Mouse (Mus musculus): ENCODE data around the gene Cited1. TPM values are rescaled to one million over a fixed set of nuclear protein-coding genes. Genes with fewer than 3 reads are reported as not detected.

The Cited1 gene
- 9.5 and 10.7 TPM in 2 replicates for polyA plus RNA-seq (2011; ENCODE audit: insufficient read depth, insufficient read length, low read depth, missing spikeins)

DNA sequence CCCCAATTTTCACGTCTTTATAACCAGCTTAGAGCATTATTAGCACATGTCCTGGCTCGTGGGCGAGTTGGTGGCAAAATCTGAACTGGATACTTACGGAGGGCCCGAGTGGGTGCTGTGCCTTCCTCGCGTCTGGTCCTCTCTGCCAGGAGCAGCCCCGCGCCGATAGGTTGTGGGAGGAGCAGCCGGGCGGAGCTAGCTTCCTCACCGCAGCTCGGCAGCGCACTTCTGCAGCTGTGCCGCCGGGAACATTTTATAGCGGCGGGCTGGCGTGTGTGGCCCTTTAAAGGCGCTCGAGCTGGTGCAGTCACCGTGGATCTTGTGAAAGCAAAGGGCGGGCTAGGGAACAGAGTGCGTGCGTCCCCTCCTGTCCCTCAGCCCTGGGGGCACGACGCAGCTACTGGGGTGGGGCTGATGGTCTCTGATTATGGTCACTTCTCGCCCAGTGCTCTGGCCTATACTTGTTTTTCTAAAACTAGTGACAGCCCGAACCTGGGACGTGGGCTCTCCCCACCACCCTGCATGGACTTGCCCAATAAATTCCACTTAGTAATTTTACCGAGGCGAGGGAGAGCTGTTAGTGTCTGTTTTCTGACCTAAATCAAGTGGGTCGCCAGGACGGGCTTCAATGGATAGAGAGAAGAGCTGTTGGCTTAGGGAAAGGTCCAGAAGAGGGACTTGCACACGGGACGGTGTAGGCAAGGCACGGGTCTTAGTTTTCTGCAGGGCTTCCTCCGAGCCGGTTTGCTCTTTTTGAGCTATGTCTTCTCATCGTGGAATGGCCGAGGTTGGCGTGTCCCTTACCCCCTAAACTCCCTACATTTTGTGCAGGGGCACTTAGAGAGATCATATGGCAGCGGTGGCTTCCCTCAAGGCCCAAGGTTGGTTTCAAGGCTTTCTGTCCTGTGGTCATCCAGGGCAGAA is at the start of gene Cited1:
TSS of gene Cited1 (minus strand) at position 245 of the 924 bp plus-strand sequence.
- H3K9ac ChIP-seq (ENCODE audit: low read depth, poor library complexity, severe bottlenecking): peak within 1 kb of the TSS; percentile 63
- H3K27me3 ChIP-seq (ENCODE audit: control insufficient read depth, insufficient read depth, low read length, poor library complexity, severe bottlenecking): peaks cover 22% of the 10 kb centered on the region
- no peaks in the 10 kb centered on the region for H3K9me3 ChIP-seq (replicated peaks; ENCODE audit: control insufficient read depth, insufficient read depth, low read length, poor library complexity, severe bottlenecking)
- no peaks in the 10 kb centered on the region for H3K4me1 ChIP-seq (ENCODE audit: control insufficient read depth, insufficient read depth, low read length)
- no peak within 1 kb of the TSS for H3K27ac ChIP-seq (ENCODE audit: insufficient read depth, low read length)
- H3K4me3 ChIP-seq (ENCODE audit: low read depth, low read length): peak within 1 kb of the TSS; percentile 77
- no peaks in the 10 kb centered on the region for H3K36me3 ChIP-seq (ENCODE audit: control insufficient read depth, insufficient read depth, low read length, poor library complexity, severe bottlenecking)
- TF ChIP-seq CTCF (IDR thresholded peaks at IDR 0.05; ENCODE audit: low read depth, low read length): no peak
- no peak for TF ChIP-seq POLR2A (IDR thresholded peaks at IDR 0.05; ENCODE audit: insufficient read depth, low read length)
- TF ChIP-seq EP300 (IDR thresholded peaks at IDR 0.05; ENCODE audit: insufficient read depth, low read depth, low read length): no peak

DNA sequence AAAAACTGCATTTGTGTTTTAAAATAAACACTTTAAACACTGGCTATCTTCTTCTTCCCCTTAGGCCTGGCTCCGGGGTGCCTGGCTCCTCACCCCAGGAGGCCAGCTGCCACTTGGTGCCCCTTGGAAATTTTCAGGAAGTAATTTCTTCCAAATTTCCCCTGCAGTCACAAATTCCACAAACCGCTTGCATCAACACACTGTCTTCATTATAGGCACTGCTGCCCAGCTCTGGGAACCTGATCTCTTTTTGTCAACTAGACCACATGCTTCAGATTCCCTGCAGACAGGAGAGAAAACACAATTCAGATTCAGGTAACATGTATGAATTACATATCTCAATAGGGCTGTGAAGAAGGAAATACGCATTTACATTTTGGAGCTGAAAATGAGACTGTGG is 32.9 kb upstream of the Cited1 start:
- Histone ChIP-seq H3K27ac (ENCODE audit: insufficient read depth, low read length) (no peak overlapping the region), H3K9me3 (replicated peaks; ENCODE audit: control insufficient read depth, insufficient read depth, low read length, poor library complexity, severe bottlenecking) (no peaks in the 10 kb centered on the region), H3K4me1 (ENCODE audit: control insufficient read depth, insufficient read depth, low read length) (no peaks in the 10 kb centered on the region), H3K36me3 (ENCODE audit: control insufficient read depth, insufficient read depth, low read length, poor library complexity, severe bottlenecking) (no peaks in the 10 kb centered on the region), H3K4me3 (ENCODE audit: low read depth, low read length) (no peak overlapping the region), H3K27me3 (ENCODE audit: control insufficient read depth, insufficient read depth, low read length, poor library complexity, severe bottlenecking) (no peaks in the 10 kb centered on the region), H3K9ac (ENCODE audit: low read depth, poor library complexity, severe bottlenecking) (no peak overlapping the region)
- TF ChIP-seq CTCF (IDR thresholded peaks at IDR 0.05; ENCODE audit: low read depth, low read length) (no peak), POLR2A (IDR thresholded peaks at IDR 0.05; ENCODE audit: insufficient read depth, low read length) (no peak), EP300 (IDR thresholded peaks at IDR 0.05; ENCODE audit: insufficient read depth, low read depth, low read length) (no peak)

DNA sequence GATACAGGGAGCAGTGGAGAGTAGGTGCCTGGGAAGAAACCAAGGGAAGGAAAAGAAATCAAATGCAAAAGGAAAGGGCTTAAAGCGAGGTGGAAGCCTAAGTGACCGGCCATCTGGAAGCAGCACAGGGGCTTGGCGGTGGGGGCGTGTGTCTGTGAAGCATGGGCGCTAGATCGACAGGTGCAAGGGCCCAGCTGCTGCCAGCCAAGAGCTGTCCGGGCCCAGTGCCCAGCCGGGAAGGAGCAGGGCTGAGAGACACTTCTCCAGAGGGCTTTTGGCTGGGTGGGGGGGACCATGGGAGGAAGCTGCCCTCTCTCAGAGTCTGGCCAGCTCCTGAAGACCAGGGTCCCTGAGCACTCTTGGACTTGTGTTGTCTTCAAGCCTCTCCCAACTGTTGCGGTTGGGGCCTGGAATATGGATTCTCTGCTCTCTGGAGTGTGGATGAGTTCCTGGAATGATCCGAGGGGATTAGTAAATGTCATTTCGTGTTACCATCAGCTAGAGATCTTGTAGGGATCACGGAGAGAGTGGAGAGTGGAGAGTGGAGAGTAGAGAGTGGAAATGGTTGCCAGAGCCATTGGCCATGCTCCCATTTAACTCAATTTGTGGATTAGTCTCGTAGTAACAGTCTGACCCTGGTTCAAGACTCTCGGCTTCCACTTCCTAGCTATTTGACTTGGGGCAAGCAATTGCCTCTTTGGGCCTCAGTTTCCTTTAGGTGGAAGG is 10.8 kb upstream of the Cited1 start:
- Histone ChIP-seq H3K27ac (ENCODE audit: insufficient read depth, low read length) (no peak overlapping the region), H3K27me3 (ENCODE audit: control insufficient read depth, insufficient read depth, low read length, poor library complexity, severe bottlenecking) (no peaks in the 10 kb centered on the region), H3K36me3 (ENCODE audit: control insufficient read depth, insufficient read depth, low read length, poor library complexity, severe bottlenecking) (no peaks in the 10 kb centered on the region), H3K4me1 (ENCODE audit: control insufficient read depth, insufficient read depth, low read length) (no peaks in the 10 kb centered on the region), H3K4me3 (ENCODE audit: low read depth, low read length) (no peak overlapping the region), H3K9ac (ENCODE audit: low read depth, poor library complexity, severe bottlenecking) (no peak overlapping the region), H3K9me3 (replicated peaks; ENCODE audit: control insufficient read depth, insufficient read depth, low read length, poor library complexity, severe bottlenecking) (no peaks in the 10 kb centered on the region)
- no peak for TF ChIP-seq POLR2A (IDR thresholded peaks at IDR 0.05; ENCODE audit: insufficient read depth, low read length)
- no peak for TF ChIP-seq EP300 (IDR thresholded peaks at IDR 0.05; ENCODE audit: insufficient read depth, low read depth, low read length)
- TF ChIP-seq CTCF (IDR thresholded peaks at IDR 0.05; ENCODE audit: low read depth, low read length): no peak

DNA sequence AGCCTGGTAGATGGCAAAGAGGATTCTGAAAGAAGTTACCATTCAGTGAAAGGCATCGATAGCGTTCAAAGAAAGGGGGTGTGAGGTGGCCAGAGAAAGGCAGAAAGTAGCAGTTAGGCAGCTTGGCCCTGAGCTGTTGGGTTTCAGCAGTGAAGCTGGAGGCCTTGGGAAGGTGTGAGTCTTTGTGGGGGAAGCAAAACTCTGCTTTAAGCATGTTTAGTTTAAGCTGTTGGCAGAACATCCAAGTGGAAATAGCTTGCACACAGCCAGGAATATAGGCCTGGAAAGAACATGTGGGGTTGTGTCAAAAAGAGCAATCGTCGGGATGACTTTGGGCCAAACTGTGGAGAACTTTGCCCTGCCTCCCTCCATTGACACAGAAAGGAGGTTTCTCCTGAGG is 7.8 kb upstream of the Cited1 start:
- H3K9me3 ChIP-seq (replicated peaks; ENCODE audit: control insufficient read depth, insufficient read depth, low read length, poor library complexity, severe bottlenecking): no peaks in the 10 kb centered on the region
- H3K4me1 ChIP-seq (ENCODE audit: control insufficient read depth, insufficient read depth, low read length): no peaks in the 10 kb centered on the region
- no peak overlapping the region for H3K4me3 ChIP-seq (ENCODE audit: low read depth, low read length)
- H3K27me3 ChIP-seq (ENCODE audit: control insufficient read depth, insufficient read depth, low read length, poor library complexity, severe bottlenecking): no peaks in the 10 kb centered on the region
- no peak overlapping the region for H3K9ac ChIP-seq (ENCODE audit: low read depth, poor library complexity, severe bottlenecking)
- TF ChIP-seq CTCF (IDR thresholded peaks at IDR 0.05; ENCODE audit: low read depth, low read length): no peak
- TF ChIP-seq EP300 (IDR thresholded peaks at IDR 0.05; ENCODE audit: insufficient read depth, low read depth, low read length): no peak
- no peak for TF ChIP-seq POLR2A (IDR thresholded peaks at IDR 0.05; ENCODE audit: insufficient read depth, low read length)
- no peak overlapping the region for H3K27ac ChIP-seq (ENCODE audit: insufficient read depth, low read length)
- no peaks in the 10 kb centered on the region for H3K36me3 ChIP-seq (ENCODE audit: control insufficient read depth, insufficient read depth, low read length, poor library complexity, severe bottlenecking)

DNA sequence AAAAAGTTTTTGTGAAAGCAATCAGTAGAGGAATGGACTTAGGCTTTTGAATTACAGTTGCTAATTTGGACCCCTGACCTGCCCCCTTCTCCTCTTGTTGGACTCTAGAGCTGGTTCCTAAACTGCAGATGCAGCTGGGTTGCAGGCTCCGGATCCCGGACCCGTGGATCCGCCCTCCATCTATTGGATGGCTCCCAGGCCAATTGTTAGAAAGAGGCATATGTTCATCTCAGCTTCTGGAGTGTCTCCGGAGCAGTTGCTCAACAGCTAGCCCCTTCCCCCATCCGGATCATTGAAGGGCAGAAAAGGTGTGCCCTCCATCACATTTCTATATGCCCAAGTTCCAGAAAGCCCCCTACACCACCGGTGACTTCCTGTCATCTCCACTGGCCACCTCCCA is 1.9 kb upstream of the Cited1 start:
- TF ChIP-seq EP300 (IDR thresholded peaks at IDR 0.05; ENCODE audit: insufficient read depth, low read depth, low read length) (no peak), CTCF (IDR thresholded peaks at IDR 0.05; ENCODE audit: low read depth, low read length) (no peak), POLR2A (IDR thresholded peaks at IDR 0.05; ENCODE audit: insufficient read depth, low read length) (no peak)
- no peak overlapping the region for H3K27ac ChIP-seq (ENCODE audit: insufficient read depth, low read length)
- no peaks in the 10 kb centered on the region for H3K4me1 ChIP-seq (ENCODE audit: control insufficient read depth, insufficient read depth, low read length)
- no peaks in the 10 kb centered on the region for H3K9me3 ChIP-seq (replicated peaks; ENCODE audit: control insufficient read depth, insufficient read depth, low read length, poor library complexity, severe bottlenecking)
- H3K36me3 ChIP-seq (ENCODE audit: control insufficient read depth, insufficient read depth, low read length, poor library complexity, severe bottlenecking): no peaks in the 10 kb centered on the region
- H3K4me3 ChIP-seq (ENCODE audit: low read depth, low read length): no peak overlapping the region
- no peak overlapping the region for H3K9ac ChIP-seq (ENCODE audit: low read depth, poor library complexity, severe bottlenecking)
- H3K27me3 ChIP-seq (ENCODE audit: control insufficient read depth, insufficient read depth, low read length, poor library complexity, severe bottlenecking): peaks cover 18% of the 10 kb centered on the region
